Mouse (Mus musculus) ES-E14 (cell line): ENCODE measurements around the gene Tln1.

Experiments
- CHD2 ChIP-seq: IDR thresholded peaks from 2 replicates; pipeline ENCODE4 v1.6.1; 2014; ENCODE audit warnings: mild to moderate bottlenecking, low read depth, low read length, inconsistent platforms
- HCFC1 ChIP-seq: IDR thresholded peaks from 2 replicates; pipeline ENCODE4 v1.6.1; 2012; ENCODE audit warnings: low read length, inconsistent platforms, borderline replicate concordance; ENCODE audit not compliant: insufficient read depth

DNA sequence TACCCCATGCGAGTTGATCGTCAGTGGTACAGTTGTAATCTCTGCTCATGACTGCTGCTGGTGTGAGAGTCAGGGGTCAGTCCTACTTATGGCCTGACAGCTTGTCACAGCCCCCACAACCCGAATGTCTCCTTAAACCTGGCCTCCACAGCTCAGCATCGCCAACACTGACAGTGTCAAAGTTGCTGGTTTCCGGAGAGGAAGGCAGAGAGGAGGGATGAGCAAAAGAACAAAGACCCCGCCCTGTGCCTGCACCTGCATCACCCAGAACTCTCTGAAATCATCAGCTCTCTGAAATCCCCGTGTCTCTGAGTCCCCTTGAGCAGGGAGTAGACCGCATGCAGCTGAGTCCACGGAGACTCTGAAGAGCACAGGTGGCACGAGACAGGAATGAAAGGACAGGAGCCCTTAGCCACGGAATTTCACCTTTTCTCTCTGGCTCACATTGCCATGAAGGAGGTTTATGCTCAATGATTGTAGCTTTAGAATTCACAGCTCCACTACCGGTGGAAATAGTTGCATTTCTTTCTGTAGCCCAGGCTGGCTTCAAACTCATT lies 78.9 kb downstream of the Tln1 start, which contains the start of gene Sit1:
- TF ChIP-seq HCFC1 (no peak), CHD2 (no peak)
